Mouse (Mus musculus) 3T3-L1 (cell line): ENCODE measurements around the gene Gm20905.
"Not testable (repeated sequence)": the region's sequence is repeated elsewhere in the genome, so short reads cannot be mapped to it uniquely, and the experiment has no call there.

Experiments used
- DNase-seq: peaks from one replicate; pipeline ENCODE4 v3.0.0-alpha.2; 2015; ENCODE audit warnings: low read depth, low spot score

The Gm20905 gene

DNA sequence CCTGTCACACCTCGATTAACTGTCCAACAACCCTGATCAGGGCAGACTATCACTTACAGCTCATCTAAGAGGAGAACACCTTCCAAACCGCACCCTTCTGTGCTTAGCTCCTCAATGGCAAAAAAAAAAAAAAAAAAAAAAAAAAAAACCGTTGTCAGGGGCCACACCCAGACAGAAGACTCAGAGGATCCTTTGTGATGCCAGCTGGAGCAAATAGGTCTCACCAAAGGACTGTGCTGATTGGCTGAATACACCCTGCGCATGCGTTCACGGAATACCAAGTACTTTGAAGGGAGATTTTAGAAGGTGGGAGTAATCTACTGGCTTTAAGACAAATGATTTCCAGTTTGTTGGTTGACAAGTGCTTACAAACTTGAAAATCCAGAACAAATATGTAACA lies at the start of gene Gm20905:
Gm20905 (minus strand) TSS at position 101 of the 400 bp plus-strand sequence.
- DNase-seq: not testable (repeated sequence)
